Mouse (Mus musculus) kidney, embryonic 15.5 days (tissue): ENCODE measurements at regions not wholly inside any gene's neighbourhood (a gene's known extent, or its start where the extent isn't known, plus 50 kb on each side); places are given as distances from the start of the nearest gene placed in this dataset.

Experiments
- ATAC-seq: fragments of 200-750 bp; cut with Nextera tagmentation; replicated peaks from 2 replicates; pipeline ENCODE4 v1.8.0; 2017; ENCODE audit warnings: moderate TSS enrichment; ENCODE audit not compliant: low FRiP score
- H3K27ac ChIP-seq: fragments of 300-500 bp; sonication (generic); 2 replicates; pipeline ENCODE4 v1.5.1; 2015; ENCODE audit warnings: mild to moderate bottlenecking, inconsistent platforms
- H3K27me3 ChIP-seq: fragments of 300-500 bp; sonication (generic); 2 replicates; pipeline ENCODE4 v1.6.1; 2015; ENCODE audit warnings: inconsistent platforms
- H3K36me3 ChIP-seq: fragments of 300-500 bp; sonication (generic); 2 replicates; pipeline ENCODE4 v1.6.1; 2015; ENCODE audit warnings: inconsistent platforms
- H3K4me1 ChIP-seq: fragments of 300-500 bp; sonication (generic); 2 replicates; pipeline ENCODE4 v1.6.1; 2015; ENCODE audit warnings: inconsistent platforms
- H3K4me2 ChIP-seq: fragments of 300-500 bp; sonication (generic); 2 replicates; pipeline ENCODE4 v1.6.1; 2015; ENCODE audit warnings: moderate library complexity, mild to moderate bottlenecking, inconsistent platforms
- H3K4me3 ChIP-seq: fragments of 300-500 bp; sonication (generic); replicated peaks from 2 replicates; pipeline ENCODE4 v1.5.1; 2015; ENCODE audit warnings: mild to moderate bottlenecking, inconsistent platforms
- H3K9ac ChIP-seq: fragments of 300-500 bp; sonication (generic); 2 replicates; pipeline ENCODE4 v1.6.1; 2015; ENCODE audit warnings: mild to moderate bottlenecking, inconsistent platforms
- H3K9me3 ChIP-seq: fragments of 300-500 bp; sonication (generic); replicated peaks from 2 replicates; pipeline ENCODE4 v1.6.1; 2016; ENCODE audit warnings: inconsistent platforms
- WGBS: fragments of 180-500 bp; shearing (Covaris S2); methylation state at CpG from one replicate; pipeline ENCODE4 v1.1.7; 2015; ENCODE audit warnings: mixed read lengths; 5-methylcytosine and 5-hydroxymethylcytosine counted together

DNA sequence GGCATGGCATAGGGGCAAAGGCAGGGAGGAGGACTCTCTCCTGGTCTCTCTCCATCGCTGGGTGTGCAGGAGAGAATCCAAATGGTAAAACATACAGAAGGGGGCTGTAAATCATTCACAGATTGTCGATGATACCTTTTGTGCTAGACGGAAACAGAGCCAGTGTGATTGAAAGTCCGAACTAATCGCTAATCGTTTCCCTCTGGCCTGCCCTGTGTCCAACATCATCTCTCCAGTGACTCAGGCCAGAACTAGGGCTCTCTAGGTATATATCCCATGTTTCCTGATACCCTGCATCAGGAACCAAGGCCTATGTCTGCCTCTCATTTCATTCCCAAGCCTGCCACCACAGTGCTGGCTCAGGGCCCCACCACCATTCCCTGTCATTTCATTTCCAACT is 259.1 kb downstream of the Dysf start:
- Histone ChIP-seq H3K9ac (no peak overlapping the region), H3K9me3 (no peaks in the 10 kb centered on the region), H3K27me3 (peaks cover 88% of the 10 kb centered on the region), H3K36me3 (no peaks in the 10 kb centered on the region), H3K4me2 (no peak overlapping the region), H3K4me1 (peaks cover 23% of the 10 kb centered on the region), H3K4me3 (no peak overlapping the region), H3K27ac (no peak overlapping the region)
- no peak for ATAC-seq
- WGBS: 75% methylated on average over 6 of the region's 6 CpGs

DNA sequence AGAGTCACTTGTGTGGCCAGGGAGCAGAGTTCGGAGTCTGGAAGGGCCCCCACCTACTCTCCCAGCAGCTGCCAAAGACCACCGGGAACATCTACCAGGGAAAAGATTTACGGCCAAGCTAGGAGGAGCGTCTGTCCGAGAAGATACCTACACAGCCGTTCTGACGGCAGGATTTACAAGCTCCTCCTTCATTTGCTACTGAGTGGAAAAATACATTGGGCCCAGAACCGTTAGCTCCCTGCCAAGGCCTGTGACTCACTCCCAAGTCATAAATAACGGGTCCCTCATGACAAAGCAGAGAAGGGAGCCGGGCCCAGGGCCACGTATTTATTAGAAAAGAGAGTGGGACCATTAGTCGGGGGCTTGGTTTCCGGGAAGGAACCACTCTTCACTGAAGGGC is 258.3 kb downstream of the Dysf start:
- ATAC-seq: peak; percentile 33; the same call in 1 of the 2 replicates
- H3K4me1 ChIP-seq: peaks cover 16% of the 10 kb centered on the region
- no peaks in the 10 kb centered on the region for H3K9me3 ChIP-seq
- no peaks in the 10 kb centered on the region for H3K36me3 ChIP-seq
- no peak overlapping the region for H3K4me2 ChIP-seq
- no peak overlapping the region for H3K27ac ChIP-seq
- no peak overlapping the region for H3K4me3 ChIP-seq
- 22% methylated on average over 13 of the region's 13 CpGs for WGBS
- no peak overlapping the region for H3K9ac ChIP-seq
- H3K27me3 ChIP-seq: peaks cover 88% of the 10 kb centered on the region

DNA sequence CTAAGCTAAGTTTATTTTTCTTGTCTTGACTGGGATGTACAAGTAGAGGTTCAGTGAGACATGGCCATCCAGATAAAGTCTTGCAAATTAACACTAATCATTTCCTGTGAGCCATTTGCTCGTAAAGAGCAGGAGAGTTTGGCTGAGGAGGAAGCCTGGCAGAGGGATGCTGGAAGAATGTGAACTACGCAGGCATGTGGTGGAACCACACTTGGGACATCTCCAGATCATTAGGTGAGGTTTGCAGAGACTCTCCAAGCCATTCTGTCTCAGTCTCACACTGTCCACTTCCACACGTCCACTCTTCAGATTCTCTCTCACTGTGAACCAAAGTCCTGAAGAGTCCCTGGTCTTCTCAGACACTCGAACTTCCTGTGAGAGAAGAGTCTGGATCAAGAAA is 256.3 kb downstream of the Dysf start:
- Histone ChIP-seq H3K4me2 (no peak overlapping the region), H3K27me3 (peaks cover 88% of the 10 kb centered on the region), H3K9me3 (no peaks in the 10 kb centered on the region), H3K4me1 (peaks cover 6% of the 10 kb centered on the region), H3K36me3 (no peaks in the 10 kb centered on the region), H3K27ac (no peak overlapping the region), H3K4me3 (no peak overlapping the region), H3K9ac (no peak overlapping the region)
- no peak for ATAC-seq
- 74% methylated on average over 4 of the region's 4 CpGs for WGBS

DNA sequence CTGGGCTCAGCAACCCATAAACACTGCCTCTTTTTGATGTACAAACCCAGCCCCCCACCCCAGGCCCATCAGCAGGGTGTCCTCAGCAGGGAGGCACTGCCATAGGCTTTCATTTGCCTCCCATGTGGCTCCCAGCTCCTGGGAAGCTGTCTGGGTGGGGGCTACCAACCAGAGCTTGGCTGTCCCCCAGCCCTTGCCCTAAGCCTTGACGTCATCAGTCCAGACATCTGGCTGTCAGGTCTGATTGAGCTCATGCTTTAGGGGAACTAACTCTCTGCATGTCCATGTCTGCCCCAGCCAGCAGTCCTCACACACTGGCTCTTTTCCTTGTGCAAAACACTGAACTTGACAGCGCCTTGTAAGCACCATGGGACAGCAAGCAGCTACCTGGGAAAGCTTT is 255.3 kb downstream of the Dysf start:
- Histone ChIP-seq H3K36me3 (no peaks in the 10 kb centered on the region), H3K9me3 (no peaks in the 10 kb centered on the region), H3K4me2 (no peak overlapping the region), H3K9ac (no peak overlapping the region), H3K4me1 (peaks cover 6% of the 10 kb centered on the region), H3K27me3 (peaks cover 83% of the 10 kb centered on the region), H3K27ac (no peak overlapping the region), H3K4me3 (no peak overlapping the region)
- ATAC-seq: no peak
- WGBS: 58% methylated on average over 2 of the region's 2 CpGs

DNA sequence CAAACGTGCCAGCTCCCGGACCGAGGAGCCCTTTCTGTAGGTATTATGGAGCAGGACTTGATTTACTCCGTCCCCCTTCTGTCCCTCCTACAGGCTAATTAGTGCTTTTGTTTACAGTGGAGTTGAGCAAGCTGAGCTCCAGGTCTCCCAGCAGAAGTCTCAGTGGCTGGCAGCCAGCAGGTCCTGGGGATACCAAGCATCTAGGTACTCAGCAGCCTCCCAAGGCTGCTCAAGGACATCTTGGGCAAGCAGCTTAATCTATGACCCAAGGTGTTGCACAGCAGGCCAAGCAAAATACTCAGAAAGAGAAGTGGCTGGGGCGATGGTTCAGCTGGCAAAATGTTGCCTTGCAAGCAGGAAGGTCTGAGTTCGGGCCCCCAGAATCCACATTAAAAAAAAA is 254.4 kb downstream of the Dysf start:
- Histone ChIP-seq H3K36me3 (no peaks in the 10 kb centered on the region), H3K4me1 (peaks cover 6% of the 10 kb centered on the region), H3K27ac (no peak overlapping the region), H3K27me3 (peaks cover 74% of the 10 kb centered on the region), H3K9me3 (no peaks in the 10 kb centered on the region), H3K4me2 (no peak overlapping the region), H3K9ac (no peak overlapping the region), H3K4me3 (no peak overlapping the region)
- 45% methylated on average over 6 of the region's 6 CpGs for WGBS
- ATAC-seq: no peak

DNA sequence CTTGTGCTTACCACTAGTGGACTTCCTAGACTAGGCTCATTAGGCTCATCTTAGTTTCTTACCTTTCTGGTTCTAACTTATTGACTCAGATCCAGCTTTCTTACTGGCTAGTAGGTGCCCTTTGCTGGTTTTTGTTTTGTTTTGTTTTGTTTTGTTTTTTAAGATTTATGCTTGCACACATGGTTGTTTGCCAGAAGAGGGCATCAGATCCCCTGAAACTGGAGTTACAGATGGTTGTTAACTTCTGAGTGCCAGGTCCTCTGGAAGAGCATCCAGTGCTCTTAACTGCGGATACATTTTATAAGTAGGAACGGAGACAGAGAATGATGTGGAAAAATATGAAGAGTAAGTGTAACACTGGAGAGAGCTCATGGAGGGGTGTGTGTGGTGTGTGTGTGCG is 253.1 kb downstream of the Dysf start:
- no peak overlapping the region for H3K27ac ChIP-seq
- peaks cover 64% of the 10 kb centered on the region for H3K27me3 ChIP-seq
- peaks cover 3% of the 10 kb centered on the region for H3K4me1 ChIP-seq
- no peak for ATAC-seq
- no peak overlapping the region for H3K9ac ChIP-seq
- H3K36me3 ChIP-seq: no peaks in the 10 kb centered on the region
- no peak overlapping the region for H3K4me3 ChIP-seq
- WGBS: 93% methylated on average over 3 of the region's 3 CpGs
- no peak overlapping the region for H3K4me2 ChIP-seq
- no peaks in the 10 kb centered on the region; the same call in 1 of the 2 replicates for H3K9me3 ChIP-seq
